Mouse (Mus musculus): Measurements from ENCODE around the gene Ucn. TPM values are rescaled to one million over a fixed set of nuclear protein-coding genes. Genes with fewer than 3 reads are reported as not detected.

Ucn gene
- not detected for polyA plus RNA-seq (2015; fragmentation: Illumina TruSeq; extraction: RNeasy Lipid Tissue Mini Kit (QIAGEN cat#74804); ENCODE audit: insufficient read depth, low read depth, low replicate concordance)

GRCm38 (mm10) chr5:31138241-31138967 lies at the start of gene Ucn:
Ucn (minus strand) TSS chr5:31138829.

GRCm38 (mm10) chr5:31179766-31180630 lies 41.4 kb upstream of the Ucn start, which contains the start of the genes Gm29609 and Gtf3c2:
Gm29609 (minus strand) TSS chr5:31179911.
Gtf3c2 (minus strand) TSS chr5:31180144.

GRCm38 (mm10) chr5:31154152-31154553 lies 15.5 kb upstream of the Ucn start, which contains the start of gene Mpv17:
Mpv17 (minus strand) TSS chr5:31154251.

DNA sequence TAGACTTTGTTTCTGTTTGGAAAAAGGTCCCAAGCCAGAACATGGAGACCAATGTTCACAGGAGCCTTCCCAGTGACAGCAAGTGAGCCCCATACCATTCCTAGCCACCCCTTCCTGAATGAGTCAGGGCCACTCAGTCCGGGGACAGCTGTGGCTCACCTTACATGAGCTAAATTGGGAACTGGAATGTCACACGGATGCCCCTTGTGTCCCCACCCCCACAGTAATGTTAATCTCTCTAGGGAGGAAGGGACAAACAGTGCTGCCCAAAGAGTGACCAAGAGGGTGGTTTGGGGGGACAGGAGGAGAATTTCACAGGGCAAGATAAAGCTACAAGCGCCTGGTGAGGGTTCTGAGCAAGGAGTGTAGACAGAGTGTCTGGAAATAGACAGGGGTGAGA lies 22.3 kb downstream of the Ucn start, which contains the start of gene Trim54:
TSS of gene Trim54 (plus strand) at position 359 of the 400 bp plus-strand sequence.

DNA sequence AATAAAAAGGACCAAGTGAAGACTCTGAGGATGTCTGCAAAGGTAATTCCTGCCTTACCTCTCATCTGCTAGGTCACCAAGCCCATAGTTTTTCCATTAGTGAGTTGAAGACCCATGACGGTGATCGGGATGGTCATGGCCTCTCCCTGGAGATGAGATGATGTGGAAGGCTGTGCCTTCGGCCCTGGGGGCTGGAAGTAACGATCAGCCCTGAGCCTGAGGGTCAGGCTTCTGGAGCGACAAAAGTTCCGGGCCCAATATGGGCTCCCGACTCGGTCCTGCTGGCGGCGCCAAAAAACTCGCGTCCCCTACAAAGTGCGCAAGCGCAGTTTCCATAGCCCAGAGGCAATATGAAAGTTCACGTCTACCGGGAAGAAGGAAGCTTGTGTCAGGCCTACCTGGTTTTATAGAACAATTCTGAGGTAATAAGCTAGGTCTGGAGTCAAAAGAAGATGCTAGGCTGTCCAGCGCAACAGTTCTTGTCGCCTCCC lies 30.6 kb downstream of the Ucn start, which contains the start of gene Slc30a3:
TSS of gene Slc30a3 (minus strand) at position 238 of the 491 bp plus-strand sequence.

DNA sequence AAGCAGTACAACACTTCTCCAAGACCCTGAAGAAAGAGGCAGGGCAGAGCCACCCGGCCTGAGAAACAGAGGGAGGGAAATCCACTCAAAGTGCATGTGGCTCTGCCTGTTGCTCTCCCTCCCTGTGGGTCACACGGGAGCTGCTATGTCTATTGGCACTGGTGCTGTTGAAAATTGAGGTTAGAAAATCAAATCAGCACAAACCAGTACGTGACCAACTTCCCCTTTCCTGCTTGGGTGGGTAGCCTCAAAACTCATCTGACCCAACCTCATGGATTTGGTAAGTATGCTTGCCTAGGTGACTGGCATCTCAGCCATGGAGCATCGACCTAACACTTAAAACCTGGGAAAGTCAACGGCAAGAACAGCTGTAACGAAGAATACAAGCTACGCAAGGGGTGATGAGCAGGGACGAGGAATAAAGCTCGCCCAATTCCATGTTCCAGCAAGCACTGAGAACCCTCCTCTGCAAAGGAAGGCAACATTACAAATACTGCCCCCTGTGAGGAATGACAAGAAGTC lies 32.8 kb downstream of the Ucn start, which contains the start of gene Dnajc5g:
TSS of gene Dnajc5g (plus strand) at position 472 of the 522 bp plus-strand sequence.

Other genes with a start within 250 kb of the Ucn start
- 52.5 TPM for gene Ost4, start 231.0 kb downstream of the Ucn start, polyA plus RNA-seq (2015; fragmentation: Illumina TruSeq; extraction: RNeasy Lipid Tissue Mini Kit (QIAGEN cat#74804); ENCODE audit: insufficient read depth, low read depth, low replicate concordance)
- gene Emilin1, start 225.4 kb downstream of the Ucn start, polyA plus RNA-seq (2015; fragmentation: Illumina TruSeq; extraction: RNeasy Lipid Tissue Mini Kit (QIAGEN cat#74804); ENCODE audit: insufficient read depth, low read depth, low replicate concordance), result 16.0 TPM
- 15.5 TPM for gene Khk, start 217.4 kb downstream of the Ucn start, polyA plus RNA-seq (2015; fragmentation: Illumina TruSeq; extraction: RNeasy Lipid Tissue Mini Kit (QIAGEN cat#74804); ENCODE audit: insufficient read depth, low read depth, low replicate concordance)
- gene Cgref1, start 193.2 kb downstream of the Ucn start, polyA plus RNA-seq (2015; fragmentation: Illumina TruSeq; extraction: RNeasy Lipid Tissue Mini Kit (QIAGEN cat#74804); ENCODE audit: insufficient read depth, low read depth, low replicate concordance), result 3.9 TPM
- 80.6 TPM for gene Preb, start 178.5 kb downstream of the Ucn start, polyA plus RNA-seq (2015; fragmentation: Illumina TruSeq; extraction: RNeasy Lipid Tissue Mini Kit (QIAGEN cat#74804); ENCODE audit: insufficient read depth, low read depth, low replicate concordance)
- gene Tcf23, start 170.2 kb downstream of the Ucn start, polyA plus RNA-seq (2015; fragmentation: Illumina TruSeq; extraction: RNeasy Lipid Tissue Mini Kit (QIAGEN cat#74804); ENCODE audit: insufficient read depth, low read depth, low replicate concordance), result 0.31 TPM
- 39.3 TPM for gene Atraid, start 90.5 kb downstream of the Ucn start, polyA plus RNA-seq (2015; fragmentation: Illumina TruSeq; extraction: RNeasy Lipid Tissue Mini Kit (QIAGEN cat#74804); ENCODE audit: insufficient read depth, low read depth, low replicate concordance)
- 4.2 TPM for gene Slc5a6, start 89.9 kb downstream of the Ucn start, polyA plus RNA-seq (2015; fragmentation: Illumina TruSeq; extraction: RNeasy Lipid Tissue Mini Kit (QIAGEN cat#74804); ENCODE audit: insufficient read depth, low read depth, low replicate concordance)
- 11.6 TPM for gene Cad, start 84.0 kb downstream of the Ucn start, polyA plus RNA-seq (2015; fragmentation: Illumina TruSeq; extraction: RNeasy Lipid Tissue Mini Kit (QIAGEN cat#74804); ENCODE audit: insufficient read depth, low read depth, low replicate concordance)
- gene Dnajc5g, start 32.5 kb downstream of the Ucn start, polyA plus RNA-seq (2015; fragmentation: Illumina TruSeq; extraction: RNeasy Lipid Tissue Mini Kit (QIAGEN cat#74804); ENCODE audit: insufficient read depth, low read depth, low replicate concordance), result not detected
- not detected for gene Slc30a3, start 30.6 kb downstream of the Ucn start, polyA plus RNA-seq (2015; fragmentation: Illumina TruSeq; extraction: RNeasy Lipid Tissue Mini Kit (QIAGEN cat#74804); ENCODE audit: insufficient read depth, low read depth, low replicate concordance)
- gene Trim54, start 22.1 kb downstream of the Ucn start, polyA plus RNA-seq (2015; fragmentation: Illumina TruSeq; extraction: RNeasy Lipid Tissue Mini Kit (QIAGEN cat#74804); ENCODE audit: insufficient read depth, low read depth, low replicate concordance), result not detected
- gene Mpv17, start 15.4 kb upstream of the Ucn start, polyA plus RNA-seq (2015; fragmentation: Illumina TruSeq; extraction: RNeasy Lipid Tissue Mini Kit (QIAGEN cat#74804); ENCODE audit: insufficient read depth, low read depth, low replicate concordance), result 13.0 TPM
- gene Gm29609, start 41.1 kb upstream of the Ucn start, polyA plus RNA-seq (2015; fragmentation: Illumina TruSeq; extraction: RNeasy Lipid Tissue Mini Kit (QIAGEN cat#74804); ENCODE audit: insufficient read depth, low read depth, low replicate concordance), result 0.52 TPM
- gene Gtf3c2, start 41.3 kb upstream of the Ucn start, polyA plus RNA-seq (2015; fragmentation: Illumina TruSeq; extraction: RNeasy Lipid Tissue Mini Kit (QIAGEN cat#74804); ENCODE audit: insufficient read depth, low read depth, low replicate concordance), result 25.7 TPM
- 15.2 TPM for gene Snx17, start 54.4 kb upstream of the Ucn start, polyA plus RNA-seq (2015; fragmentation: Illumina TruSeq; extraction: RNeasy Lipid Tissue Mini Kit (QIAGEN cat#74804); ENCODE audit: insufficient read depth, low read depth, low replicate concordance)
- gene Eif2b4, start 54.6 kb upstream of the Ucn start, polyA plus RNA-seq (2015; fragmentation: Illumina TruSeq; extraction: RNeasy Lipid Tissue Mini Kit (QIAGEN cat#74804); ENCODE audit: insufficient read depth, low read depth, low replicate concordance), result 17.1 TPM
- gene Zfp513, start 63.5 kb upstream of the Ucn start, polyA plus RNA-seq (2015; fragmentation: Illumina TruSeq; extraction: RNeasy Lipid Tissue Mini Kit (QIAGEN cat#74804); ENCODE audit: insufficient read depth, low read depth, low replicate concordance), result 5.8 TPM
- 12.2 TPM for gene Ppm1g, start 81.9 kb upstream of the Ucn start, polyA plus RNA-seq (2015; fragmentation: Illumina TruSeq; extraction: RNeasy Lipid Tissue Mini Kit (QIAGEN cat#74804); ENCODE audit: insufficient read depth, low read depth, low replicate concordance)
- 26.8 TPM for gene Nrbp1, start 102.0 kb upstream of the Ucn start, polyA plus RNA-seq (2015; fragmentation: Illumina TruSeq; extraction: RNeasy Lipid Tissue Mini Kit (QIAGEN cat#74804); ENCODE audit: insufficient read depth, low read depth, low replicate concordance)
- not detected for gene Gm9970, start 102.4 kb upstream of the Ucn start, polyA plus RNA-seq (2015; fragmentation: Illumina TruSeq; extraction: RNeasy Lipid Tissue Mini Kit (QIAGEN cat#74804); ENCODE audit: insufficient read depth, low read depth, low replicate concordance)
- gene Krtcap3, start 112.9 kb upstream of the Ucn start, polyA plus RNA-seq (2015; fragmentation: Illumina TruSeq; extraction: RNeasy Lipid Tissue Mini Kit (QIAGEN cat#74804); ENCODE audit: insufficient read depth, low read depth, low replicate concordance), result 9.0 TPM
- gene Ift172, start 152.3 kb upstream of the Ucn start, polyA plus RNA-seq (2015; fragmentation: Illumina TruSeq; extraction: RNeasy Lipid Tissue Mini Kit (QIAGEN cat#74804); ENCODE audit: insufficient read depth, low read depth, low replicate concordance), result 20.7 TPM
- 2.1 TPM for gene Fndc4, start 157.3 kb upstream of the Ucn start, polyA plus RNA-seq (2015; fragmentation: Illumina TruSeq; extraction: RNeasy Lipid Tissue Mini Kit (QIAGEN cat#74804); ENCODE audit: insufficient read depth, low read depth, low replicate concordance)
- 1.1 TPM for gene Gckr, start 158.6 kb upstream of the Ucn start, polyA plus RNA-seq (2015; fragmentation: Illumina TruSeq; extraction: RNeasy Lipid Tissue Mini Kit (QIAGEN cat#74804); ENCODE audit: insufficient read depth, low read depth, low replicate concordance)

Data from pancreas, adult 10 weeks (tissue).